Mouse (Mus musculus): ENCODE measurements at regions not wholly inside any gene's neighbourhood (a gene's known extent, or its start where the extent isn't known, plus 50 kb on each side); places are given as distances from the start of the nearest gene placed in this dataset.
"Not testable (repeated sequence)": the region's sequence is repeated elsewhere in the genome, so short reads cannot be mapped to it uniquely, and the experiment has no call there.

DNA sequence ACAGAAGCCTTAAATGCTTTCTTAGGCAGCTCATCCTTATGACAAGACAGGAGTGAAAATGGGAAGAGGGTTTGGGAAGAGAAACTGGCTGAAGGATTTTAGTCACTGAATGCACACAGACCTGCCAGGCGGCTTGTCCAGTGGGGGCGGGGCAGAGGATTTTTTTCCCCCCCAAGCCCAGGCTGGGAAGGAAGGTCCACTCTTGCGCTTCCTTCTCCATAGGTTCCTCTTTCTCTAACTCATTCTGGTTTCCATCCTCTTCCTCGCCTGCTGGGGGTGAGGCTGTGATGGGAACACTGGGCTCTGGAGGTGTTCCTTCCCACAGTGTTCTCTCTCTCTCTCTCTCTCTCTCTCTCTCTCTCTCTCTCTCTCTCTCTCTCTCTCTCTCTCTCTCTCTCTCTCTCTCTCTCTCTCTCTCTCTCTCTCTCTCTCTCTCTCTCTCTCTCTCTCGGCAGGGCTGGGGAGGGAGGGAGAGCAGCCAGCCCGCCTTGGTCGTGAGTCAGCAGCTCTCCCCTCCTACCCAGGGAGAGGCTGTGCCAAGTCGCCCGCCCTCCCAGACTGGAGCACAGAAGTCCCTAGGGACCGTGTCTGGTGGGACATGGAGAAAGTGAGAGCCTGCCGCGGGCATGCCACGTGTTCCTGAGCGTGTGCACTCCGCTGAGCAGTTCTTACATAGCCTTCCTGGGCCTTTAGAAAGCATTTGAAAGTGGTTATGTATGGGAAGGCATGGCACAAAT is 150.0 kb downstream of the Kcnrg start:
- WGBS = 4% methylated on average over 14 of the region's 15 CpGs
- TF ChIP-seq CTCF (IDR thresholded peaks at IDR 0.05; ENCODE audit: low read depth) = 0 out of 2 replicates have a peak, but pooled peaks have one; percentile 6
- no peaks in the 10 kb centered on the region for H3K27me3 ChIP-seq (ENCODE audit: insufficient read depth, low read length)
- H3K9me3 ChIP-seq (ENCODE audit: low read length) = no peaks in the 10 kb centered on the region
- no peaks in the 10 kb centered on the region for H3K4me1 ChIP-seq (ENCODE audit: insufficient read depth)
- peak overlapping the region; percentile 57; the same call in 1 of the 2 replicates for H3K27ac ChIP-seq (ENCODE audit: low read depth, low read length)
- H3K4me3 ChIP-seq (ENCODE audit: low read depth, low read length) = peak overlapping the region; percentile 14
- peak overlapping the region; percentile 49 for H3K4me2 ChIP-seq (ENCODE audit: low read depth)
- no peaks in the 10 kb centered on the region for H3K36me3 ChIP-seq (ENCODE audit: insufficient read depth)
- H3K9ac ChIP-seq = no peak overlapping the region
- DNase-seq = peak; percentile 78
- ATAC-seq = peak; percentile 93

- ATAC-seq (peak; percentile 58), DNase-seq (no peak)
- no peaks in the 10 kb centered on the region for H3K36me3 ChIP-seq (ENCODE audit: insufficient read depth)
- H3K4me3 ChIP-seq (ENCODE audit: low read depth, low read length) = peak overlapping the region; percentile 14; the same call in 1 of the 2 replicates
- TF ChIP-seq CTCF (IDR thresholded peaks at IDR 0.05; ENCODE audit: low read depth) = no peak
- no peaks in the 10 kb centered on the region for H3K27me3 ChIP-seq (ENCODE audit: insufficient read depth, low read length)
- peak overlapping the region; percentile 57; the same call in 1 of the 2 replicates for H3K27ac ChIP-seq (ENCODE audit: low read depth, low read length)
- H3K9me3 ChIP-seq (ENCODE audit: low read length) = no peaks in the 10 kb centered on the region
- WGBS = 10% methylated on average over 7 of the region's 7 CpGs
- no peak overlapping the region for H3K9ac ChIP-seq
- peak overlapping the region; percentile 49 for H3K4me2 ChIP-seq (ENCODE audit: low read depth)
- H3K4me1 ChIP-seq (ENCODE audit: insufficient read depth) = no peaks in the 10 kb centered on the region
Measured at GRCm38 (mm10) chr14:61757823-61758175, 150.5 kb downstream of the Kcnrg start.

DNA sequence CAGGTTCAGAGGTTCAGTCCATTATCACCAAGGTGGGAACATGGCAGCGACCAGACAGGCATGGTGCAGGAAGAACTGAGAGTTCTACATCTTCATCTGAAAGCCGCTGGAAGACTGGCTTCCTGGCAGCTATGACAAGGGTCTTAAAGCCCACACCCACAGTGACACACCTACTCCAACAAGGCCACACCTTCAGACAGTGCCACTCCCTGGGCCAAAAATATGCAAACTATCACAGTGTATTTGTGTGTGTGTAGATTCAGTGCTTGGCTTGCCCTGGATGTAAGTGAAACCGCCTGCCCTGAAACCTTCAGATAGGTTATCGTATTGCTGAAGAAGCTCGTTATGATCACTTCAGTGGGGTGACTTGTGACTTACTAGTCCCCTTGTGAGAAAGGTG is 151.3 kb downstream of the Kcnrg start:
- no peak for TF ChIP-seq CTCF (IDR thresholded peaks at IDR 0.05; ENCODE audit: low read depth)
- no peaks in the 10 kb centered on the region for H3K36me3 ChIP-seq (ENCODE audit: insufficient read depth)
- DNase-seq (no peak), ATAC-seq (no peak)
- no peaks in the 10 kb centered on the region for H3K4me1 ChIP-seq (ENCODE audit: insufficient read depth)
- no peaks in the 10 kb centered on the region for H3K27me3 ChIP-seq (ENCODE audit: insufficient read depth, low read length)
- no peak overlapping the region for H3K4me2 ChIP-seq (ENCODE audit: low read depth)
- WGBS = 92% methylated on average over 5 of the region's 5 CpGs
- no peak overlapping the region for H3K9ac ChIP-seq
- H3K27ac ChIP-seq (ENCODE audit: low read depth, low read length) = no peak overlapping the region
- no peaks in the 10 kb centered on the region for H3K9me3 ChIP-seq (ENCODE audit: low read length)
- no peak overlapping the region for H3K4me3 ChIP-seq (ENCODE audit: low read depth, low read length)

DNA sequence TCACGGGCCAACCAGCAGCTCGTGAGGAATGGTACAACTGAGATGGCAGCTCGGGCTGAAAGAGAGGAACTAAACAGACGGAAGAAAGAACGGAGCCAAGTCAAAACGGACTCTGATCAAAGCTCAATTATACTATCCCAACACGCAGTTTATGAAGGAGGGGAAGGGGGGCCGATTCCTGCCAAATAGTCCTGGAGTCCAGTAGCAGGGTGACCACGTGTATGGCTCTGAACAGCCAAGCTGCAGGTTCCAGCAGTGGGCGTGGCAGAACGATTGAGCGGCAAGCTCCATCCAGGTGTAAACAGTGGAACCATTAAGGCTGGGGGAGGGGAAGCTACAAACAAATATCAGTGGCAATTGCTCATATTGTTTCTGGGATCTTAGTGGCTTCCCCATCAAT is 152.9 kb downstream of the Kcnrg start:
- not testable (repeated sequence) for H3K4me2 ChIP-seq (ENCODE audit: low read depth); ATAC-seq; H3K9ac ChIP-seq; H3K36me3 ChIP-seq (ENCODE audit: insufficient read depth); H3K9me3 ChIP-seq (ENCODE audit: low read length); DNase-seq; H3K4me1 ChIP-seq (ENCODE audit: insufficient read depth); H3K4me3 ChIP-seq (ENCODE audit: low read depth, low read length); H3K27me3 ChIP-seq (ENCODE audit: insufficient read depth, low read length); H3K27ac ChIP-seq (ENCODE audit: low read depth, low read length)
- WGBS = 78% methylated on average over 12 of the region's 12 CpGs

DNA sequence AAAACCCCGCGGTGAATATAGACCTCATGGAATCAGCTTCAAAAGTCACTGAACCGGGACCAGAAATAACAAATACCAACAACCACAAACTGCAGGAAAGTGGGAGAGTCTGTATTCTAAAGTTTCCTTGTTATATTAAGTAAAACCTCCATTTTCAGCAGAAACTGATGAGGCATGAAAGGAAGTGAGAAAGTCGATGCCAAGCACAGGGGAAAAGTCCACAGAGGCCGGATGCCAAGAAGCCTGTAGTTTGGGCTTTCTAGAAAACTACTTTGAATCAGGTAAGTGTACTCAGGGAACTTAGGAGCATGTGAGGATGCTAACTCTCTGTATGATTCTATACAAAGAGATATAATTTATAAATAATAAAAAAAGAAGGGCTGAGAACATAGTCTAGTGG is 154.8 kb downstream of the Kcnrg start:
- DNase-seq (no peak), ATAC-seq (no peak)
- H3K27me3 ChIP-seq (ENCODE audit: insufficient read depth, low read length) = no peaks in the 10 kb centered on the region
- H3K9me3 ChIP-seq (ENCODE audit: low read length) = no peaks in the 10 kb centered on the region
- H3K4me2 ChIP-seq (ENCODE audit: low read depth) = no peak overlapping the region
- H3K4me3 ChIP-seq (ENCODE audit: low read depth, low read length) = no peak overlapping the region
- WGBS = 88% methylated on average over 5 of the region's 5 CpGs
- H3K4me1 ChIP-seq (ENCODE audit: insufficient read depth) = no peaks in the 10 kb centered on the region
- no peaks in the 10 kb centered on the region for H3K36me3 ChIP-seq (ENCODE audit: insufficient read depth)
- no peak overlapping the region for H3K27ac ChIP-seq (ENCODE audit: low read depth, low read length)
- no peak for TF ChIP-seq CTCF (IDR thresholded peaks at IDR 0.05; ENCODE audit: low read depth)
- no peak overlapping the region for H3K9ac ChIP-seq

- Histone ChIP-seq H3K4me3 (ENCODE audit: low read depth, low read length) (no peak overlapping the region), H3K27me3 (ENCODE audit: insufficient read depth, low read length) (no peaks in the 10 kb centered on the region), H3K4me1 (ENCODE audit: insufficient read depth) (no peaks in the 10 kb centered on the region), H3K27ac (ENCODE audit: low read depth, low read length) (no peak overlapping the region), H3K4me2 (ENCODE audit: low read depth) (no peak overlapping the region), H3K36me3 (ENCODE audit: insufficient read depth) (no peaks in the 10 kb centered on the region), H3K9ac (no peak overlapping the region), H3K9me3 (ENCODE audit: low read length) (no peaks in the 10 kb centered on the region)
- TF ChIP-seq CTCF (IDR thresholded peaks at IDR 0.05; ENCODE audit: low read depth) = no peak
- DNase-seq = no peak
- WGBS = 67% methylated on average over 5 of the region's 5 CpGs
- ATAC-seq = no peak
Measured at GRCm38 (mm10) chr14:61769881-61770280, 162.6 kb downstream of the Kcnrg start.

DNA sequence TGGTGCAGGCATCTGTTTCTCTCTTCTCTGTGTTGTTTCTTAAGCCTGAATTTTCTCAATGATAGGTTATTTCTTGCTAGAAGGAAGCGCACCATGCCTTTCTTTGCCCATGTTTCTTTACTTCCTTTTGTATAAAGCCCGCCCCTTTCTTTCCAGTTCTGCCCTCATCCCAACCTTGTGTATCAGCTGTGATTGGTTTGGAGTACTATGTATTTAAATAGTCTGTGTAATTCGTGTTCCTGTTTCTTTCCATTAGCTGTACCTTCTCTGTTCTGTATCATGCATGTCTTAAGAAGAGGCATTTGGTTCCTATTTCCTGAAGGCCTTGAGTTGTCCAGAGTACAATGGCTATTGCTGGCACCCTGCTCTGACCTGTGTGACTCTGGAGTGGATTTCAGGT is 166.9 kb downstream of the Kcnrg start:
- H3K4me2 ChIP-seq (ENCODE audit: low read depth) = no peak overlapping the region
- no peak overlapping the region for H3K27ac ChIP-seq (ENCODE audit: low read depth, low read length)
- DNase-seq = no peak
- H3K9me3 ChIP-seq (ENCODE audit: low read length) = no peaks in the 10 kb centered on the region
- ATAC-seq = no peak
- H3K4me3 ChIP-seq (ENCODE audit: low read depth, low read length) = no peak overlapping the region
- no peaks in the 10 kb centered on the region for H3K27me3 ChIP-seq (ENCODE audit: insufficient read depth, low read length)
- no peaks in the 10 kb centered on the region for H3K4me1 ChIP-seq (ENCODE audit: insufficient read depth)
- H3K9ac ChIP-seq = no peak overlapping the region
- WGBS = 92% methylated on average over 3 of the region's 3 CpGs
- H3K36me3 ChIP-seq (ENCODE audit: insufficient read depth) = no peaks in the 10 kb centered on the region
- TF ChIP-seq CTCF (IDR thresholded peaks at IDR 0.05; ENCODE audit: low read depth) = no peak

Data from forebrain, postnatal 0 days (tissue).